Mouse (Mus musculus) frontal cortex, adult (tissue): Measurements from ENCODE around the gene Cd47.

Source experiments
- ATAC-seq: cut with Nextera tagmentation; 2 replicates; pipeline ENCODE4 v1.9.2; 2017; ENCODE audit warnings: mild to moderate bottlenecking, moderate library complexity, mixed read lengths; ENCODE audit not compliant: low TSS enrichment

Cd47 gene

DNA sequence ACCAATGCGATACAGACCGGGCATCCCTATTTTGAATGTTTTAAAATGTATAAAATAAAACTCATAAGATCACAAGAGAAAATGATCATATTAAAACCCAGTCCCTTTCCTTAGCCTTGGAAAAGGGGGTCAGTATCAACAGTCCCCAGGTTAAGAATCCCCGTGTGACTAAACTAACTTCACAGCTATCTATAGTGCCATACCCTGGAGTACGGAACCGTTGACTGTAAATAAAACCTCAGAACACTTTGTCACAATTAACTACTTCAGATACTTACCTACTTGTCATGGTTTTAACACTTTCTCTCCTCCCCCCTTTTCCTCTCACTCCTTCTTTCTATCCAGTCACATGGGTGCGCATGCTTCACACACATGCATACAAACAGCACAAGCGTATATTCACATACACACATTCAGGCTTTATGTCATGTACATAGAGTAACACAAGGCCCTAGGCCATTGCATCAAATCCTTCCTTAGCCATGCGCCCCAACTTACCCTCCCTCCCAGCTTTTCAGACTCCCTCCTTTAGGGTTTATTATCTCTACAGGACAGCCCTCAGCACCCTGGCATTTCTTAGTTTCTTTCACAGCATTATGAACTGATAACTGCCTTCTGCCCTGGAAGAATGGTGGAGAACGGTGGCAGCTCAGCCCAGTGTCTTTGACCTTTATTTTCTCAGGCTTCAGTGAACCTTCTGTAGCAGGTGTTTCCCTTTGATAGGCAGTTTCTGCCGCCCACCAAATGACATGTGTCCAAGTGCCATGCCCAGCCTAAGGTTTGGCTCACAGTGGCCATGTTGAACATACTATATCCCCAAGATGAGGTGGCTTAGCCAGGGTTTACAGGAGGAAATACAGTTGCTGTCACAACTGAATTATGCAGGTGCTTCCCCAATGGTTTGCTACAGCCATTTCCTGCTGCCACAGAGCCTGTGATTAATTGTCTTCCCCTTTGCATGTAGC is at the start of gene Cd47:
Gene Cd47, plus strand, starts transcription at position 937 of the 965 bp plus-strand sequence.
- ATAC-seq, result no peak

DNA sequence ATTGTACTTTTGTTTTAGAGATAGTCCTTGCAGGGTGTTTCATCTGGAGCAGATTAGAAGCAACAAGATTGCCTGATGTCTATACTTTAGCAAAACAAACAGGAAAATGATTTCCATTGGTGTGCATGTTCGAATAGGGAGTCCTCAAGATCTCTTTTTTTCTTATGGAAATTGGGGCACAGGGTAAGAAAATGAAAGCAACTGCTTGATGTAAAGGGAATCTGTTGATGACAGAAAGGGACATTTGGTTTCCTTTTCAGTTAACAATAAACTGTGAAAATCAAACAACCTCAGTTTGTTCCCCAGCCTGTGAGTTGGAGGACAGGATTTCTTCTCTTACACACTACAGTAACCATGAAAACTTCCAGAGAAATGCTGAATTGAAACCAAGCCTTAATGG is 47.4 kb upstream of the Cd47 start:
- no peak for ATAC-seq

DNA sequence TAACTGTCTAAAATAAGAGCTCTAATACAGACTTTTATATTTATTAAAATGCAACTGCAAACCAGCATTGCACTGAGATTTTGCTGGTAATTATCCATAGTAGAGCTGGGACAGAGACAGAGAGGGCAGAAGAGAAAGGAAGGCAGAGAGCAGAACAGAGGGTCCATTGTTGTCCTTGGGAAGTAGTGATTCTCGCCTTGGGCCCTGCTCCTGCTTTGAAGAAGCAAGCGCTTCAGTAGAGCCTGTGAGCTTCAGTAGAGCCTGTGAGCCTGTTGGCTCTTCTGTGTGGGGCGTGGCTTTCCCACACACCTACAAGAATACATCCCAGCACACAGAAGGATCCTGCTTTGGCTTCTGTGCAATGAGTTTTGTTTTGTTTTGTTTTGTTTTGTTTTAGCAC is 47.0 kb upstream of the Cd47 start:
- ATAC-seq, result peak; percentile 66

DNA sequence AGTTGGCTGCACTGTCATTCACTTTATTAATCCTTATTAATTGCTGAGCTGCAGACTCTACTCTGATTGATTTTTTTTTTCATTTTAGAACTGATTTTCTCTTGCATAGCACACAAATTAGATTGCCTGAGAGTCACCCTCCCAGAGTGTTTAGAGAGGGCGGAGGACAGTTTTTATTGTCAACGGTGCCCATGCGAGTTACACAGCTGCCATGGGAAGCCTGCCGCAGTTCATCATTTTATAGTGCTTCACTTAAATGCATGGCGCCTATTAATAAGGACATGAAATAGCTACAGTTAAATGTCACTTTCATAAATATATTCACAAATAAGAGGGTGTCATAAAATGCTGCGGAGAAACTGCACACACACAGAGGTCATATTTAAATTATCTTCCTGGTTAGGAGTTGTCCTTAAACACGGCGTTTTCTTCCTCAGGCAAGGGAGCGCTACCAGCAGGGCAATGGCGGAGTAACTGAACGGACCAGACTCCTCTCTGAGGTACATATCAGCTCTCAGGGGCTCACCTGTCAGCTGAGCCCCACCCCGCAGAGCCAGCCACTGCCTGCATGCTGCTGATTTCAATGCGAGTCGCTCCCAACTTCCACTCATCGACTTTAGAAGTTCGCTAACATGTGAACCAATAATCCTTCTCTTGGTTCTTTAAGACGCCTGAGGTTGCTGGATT is 39.7 kb upstream of the Cd47 start:
- ATAC-seq, result no peak

DNA sequence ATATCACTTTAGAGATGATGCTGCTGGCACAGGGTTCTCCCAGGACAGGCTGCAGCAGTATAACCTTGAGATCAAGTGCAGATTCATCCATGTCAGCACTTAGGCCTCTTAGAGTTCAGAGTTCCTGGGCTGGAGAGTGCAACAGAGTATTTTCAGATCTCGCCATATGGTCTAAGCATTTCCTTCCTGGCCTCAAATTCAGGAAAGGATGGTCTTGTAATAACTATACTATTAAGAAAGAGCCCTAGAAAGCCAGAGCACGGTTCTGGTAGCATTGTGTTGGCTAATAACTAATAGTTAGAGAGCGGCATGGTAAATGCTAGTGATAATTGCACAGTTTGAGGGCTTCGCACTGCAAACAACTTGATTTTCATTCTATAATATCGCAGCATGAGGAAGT is 38.4 kb upstream of the Cd47 start:
- ATAC-seq, result no peak

DNA sequence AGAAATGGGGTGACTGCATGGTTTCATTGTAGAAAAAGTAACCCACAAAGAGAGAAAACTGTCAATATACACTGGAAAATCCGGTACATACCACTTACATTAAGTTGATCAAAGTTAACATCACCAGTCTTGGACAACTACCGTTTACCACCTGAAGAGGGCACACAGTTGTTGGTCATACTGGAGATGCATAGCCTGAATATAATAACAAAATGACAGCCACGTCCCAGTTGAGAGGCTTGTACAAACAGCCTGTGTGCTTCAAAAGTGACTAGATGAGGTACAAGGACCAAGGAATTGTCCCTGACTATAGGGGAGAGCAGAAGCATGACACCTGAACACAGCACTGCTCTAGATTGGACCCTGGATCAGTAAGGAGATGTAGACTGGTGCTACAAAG is 34.0 kb upstream of the Cd47 start:
- ATAC-seq, result peak; percentile 79; the same call in 1 of the 2 replicates

DNA sequence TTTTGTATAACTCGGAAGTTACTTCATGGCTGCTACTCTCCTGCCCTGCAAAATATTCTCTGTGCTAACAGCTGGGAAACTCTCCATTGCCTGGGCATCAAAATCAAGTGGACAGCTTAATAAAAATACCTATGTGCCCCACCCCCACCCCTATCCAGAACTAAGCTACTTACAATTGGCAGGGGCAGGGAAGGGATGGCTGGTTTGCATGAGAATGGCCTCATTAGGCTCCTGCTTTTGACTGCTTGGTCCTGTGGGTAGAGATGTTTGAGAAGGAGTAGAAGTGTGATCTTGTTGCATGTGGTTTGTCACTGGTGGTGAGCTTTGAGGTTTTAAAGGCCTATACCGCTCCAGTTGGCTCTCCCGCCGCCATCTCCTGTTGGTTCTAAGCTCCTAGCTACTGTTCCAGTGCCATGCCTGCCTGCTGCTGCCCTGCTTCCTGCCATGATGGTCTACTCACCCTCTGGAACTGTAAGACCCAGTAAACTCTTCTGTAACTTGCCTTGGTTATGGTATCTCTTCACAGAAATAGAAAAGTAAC is 31.8 kb upstream of the Cd47 start:
- ATAC-seq, result no peak

DNA sequence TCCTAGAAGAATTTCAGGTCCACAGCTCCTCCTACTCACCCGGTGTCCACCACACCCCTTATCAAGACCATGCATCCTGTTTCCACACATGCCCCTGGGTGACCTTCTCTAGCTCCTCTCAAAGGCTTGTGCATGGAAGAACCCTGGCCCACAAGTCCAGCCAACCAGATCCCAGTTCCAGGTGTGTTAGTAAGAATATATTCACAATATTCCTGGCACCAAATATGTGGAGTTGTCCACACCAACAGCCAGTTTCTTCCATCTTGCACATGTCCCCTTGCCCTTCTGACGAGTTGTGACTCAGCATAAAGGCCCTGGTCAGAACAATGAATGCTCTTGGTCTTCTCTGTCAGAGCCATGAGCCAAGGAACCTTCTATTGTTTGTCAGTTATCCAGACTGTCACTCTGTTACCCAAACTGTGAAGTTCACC is 30.5 kb upstream of the Cd47 start:
- ATAC-seq, result no peak

DNA sequence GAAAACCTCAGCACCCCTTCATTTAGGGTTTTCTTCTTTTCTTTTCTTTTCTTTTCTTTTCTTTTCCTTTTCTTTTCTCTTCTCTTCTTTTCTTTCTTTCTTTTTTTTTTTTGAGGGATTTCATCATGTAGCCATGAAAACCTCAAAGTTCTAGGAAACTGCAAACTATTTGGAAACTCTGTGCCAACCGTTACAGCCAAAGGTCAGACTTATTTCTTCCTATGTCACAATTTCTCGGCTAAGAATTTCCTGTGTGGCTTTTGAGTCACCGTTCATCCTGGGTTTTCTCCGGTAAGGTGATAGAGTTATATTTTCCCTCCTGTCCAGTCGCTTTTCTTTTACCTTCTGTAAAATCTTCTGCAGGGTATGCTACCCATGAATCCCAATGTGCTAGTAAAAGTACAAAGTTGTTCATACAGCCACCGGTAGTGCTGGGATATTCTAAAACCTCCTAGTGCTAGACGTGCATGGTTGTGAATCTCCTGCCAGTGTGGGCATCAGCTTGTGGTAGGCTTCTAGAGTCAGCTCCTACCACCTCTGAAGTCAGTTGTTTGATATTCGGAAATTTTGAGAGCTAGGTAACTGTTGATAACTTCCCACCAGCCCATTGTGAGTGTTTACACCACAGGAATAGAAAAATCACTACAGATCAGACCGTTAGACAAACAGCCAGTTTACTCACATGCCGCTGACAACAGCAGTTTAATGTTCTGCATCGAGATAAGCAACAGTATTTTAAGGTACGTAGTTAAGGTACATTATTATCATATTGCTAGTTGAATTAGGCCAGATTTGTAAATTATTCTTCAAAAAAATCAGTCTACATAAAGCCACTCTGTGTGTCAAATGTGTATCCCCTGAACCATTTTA is 29.8 kb upstream of the Cd47 start:
- ATAC-seq, result no peak

DNA sequence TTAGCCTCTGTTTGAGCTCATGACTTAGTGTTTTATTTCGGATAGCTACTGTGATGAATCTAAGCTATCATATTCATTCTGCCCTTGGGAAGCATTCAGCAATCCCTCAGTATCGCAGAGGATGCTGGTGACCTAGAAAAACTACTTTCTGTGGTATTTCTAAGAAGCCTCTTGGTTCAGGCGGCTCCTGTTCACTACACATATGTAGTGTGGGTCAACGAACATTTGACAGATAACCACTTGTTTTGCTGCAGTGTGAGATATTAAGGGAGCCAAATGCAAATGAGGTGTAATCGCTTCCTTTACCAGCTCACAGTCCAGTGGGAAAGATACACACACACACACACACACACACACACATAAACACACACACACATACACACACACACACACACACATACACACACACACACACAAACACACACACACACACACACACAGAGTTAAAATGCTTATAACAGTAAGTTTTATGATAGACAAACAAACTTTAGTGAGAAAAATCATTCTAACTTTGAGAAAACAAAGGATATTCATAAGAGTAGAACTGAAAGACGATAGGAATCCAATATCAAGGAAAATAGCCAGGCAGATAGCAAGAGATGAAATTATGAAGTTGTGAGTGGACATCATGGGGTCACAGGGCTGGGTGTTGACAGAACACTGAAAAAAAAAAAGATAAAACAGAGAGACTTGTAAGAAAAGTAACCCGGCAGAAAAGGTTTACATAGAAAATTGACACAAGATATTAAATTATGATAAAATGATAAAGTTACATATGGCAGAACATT is 28.5 kb upstream of the Cd47 start:
- peak; percentile 56 for ATAC-seq

DNA sequence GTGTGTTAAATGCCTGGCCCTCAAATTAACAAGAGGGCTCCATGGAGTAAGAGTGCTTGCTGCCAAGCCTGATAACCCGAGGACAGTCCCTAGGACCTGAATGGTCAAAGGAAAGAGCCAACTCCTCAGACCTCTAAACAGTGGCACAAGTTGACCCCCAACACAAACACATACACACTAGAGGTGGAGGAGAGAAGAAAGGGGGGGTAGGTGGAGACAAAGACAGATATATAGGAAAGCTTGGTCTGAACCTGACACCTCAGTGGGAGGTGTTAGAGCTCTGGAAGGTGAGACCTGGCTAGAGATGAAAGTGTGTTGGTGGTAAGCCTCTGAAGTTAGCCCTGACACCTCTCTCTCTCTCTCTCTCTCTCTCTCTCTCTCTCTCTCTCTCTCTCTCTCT is 27.8 kb upstream of the Cd47 start:
- ATAC-seq, result no peak

DNA sequence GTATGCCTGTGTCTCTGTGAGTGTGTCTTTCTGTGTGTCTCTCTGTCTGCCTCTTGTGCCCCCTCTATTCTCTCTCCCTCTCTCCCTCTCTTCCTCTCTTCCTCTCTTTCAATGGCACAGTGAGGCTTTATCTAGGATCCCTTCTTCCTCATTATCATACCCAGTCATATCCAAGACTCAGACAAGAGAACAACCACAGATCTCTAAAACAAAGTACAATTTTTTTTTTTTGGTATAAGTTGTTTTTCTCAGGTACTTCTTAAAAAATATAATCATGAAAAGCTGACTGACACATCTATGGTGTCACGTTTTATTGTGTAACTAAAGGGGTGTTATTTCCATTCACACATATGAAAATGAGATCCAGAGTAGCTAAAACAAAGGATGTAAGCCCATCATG is 27.3 kb upstream of the Cd47 start:
- no peak for ATAC-seq

DNA sequence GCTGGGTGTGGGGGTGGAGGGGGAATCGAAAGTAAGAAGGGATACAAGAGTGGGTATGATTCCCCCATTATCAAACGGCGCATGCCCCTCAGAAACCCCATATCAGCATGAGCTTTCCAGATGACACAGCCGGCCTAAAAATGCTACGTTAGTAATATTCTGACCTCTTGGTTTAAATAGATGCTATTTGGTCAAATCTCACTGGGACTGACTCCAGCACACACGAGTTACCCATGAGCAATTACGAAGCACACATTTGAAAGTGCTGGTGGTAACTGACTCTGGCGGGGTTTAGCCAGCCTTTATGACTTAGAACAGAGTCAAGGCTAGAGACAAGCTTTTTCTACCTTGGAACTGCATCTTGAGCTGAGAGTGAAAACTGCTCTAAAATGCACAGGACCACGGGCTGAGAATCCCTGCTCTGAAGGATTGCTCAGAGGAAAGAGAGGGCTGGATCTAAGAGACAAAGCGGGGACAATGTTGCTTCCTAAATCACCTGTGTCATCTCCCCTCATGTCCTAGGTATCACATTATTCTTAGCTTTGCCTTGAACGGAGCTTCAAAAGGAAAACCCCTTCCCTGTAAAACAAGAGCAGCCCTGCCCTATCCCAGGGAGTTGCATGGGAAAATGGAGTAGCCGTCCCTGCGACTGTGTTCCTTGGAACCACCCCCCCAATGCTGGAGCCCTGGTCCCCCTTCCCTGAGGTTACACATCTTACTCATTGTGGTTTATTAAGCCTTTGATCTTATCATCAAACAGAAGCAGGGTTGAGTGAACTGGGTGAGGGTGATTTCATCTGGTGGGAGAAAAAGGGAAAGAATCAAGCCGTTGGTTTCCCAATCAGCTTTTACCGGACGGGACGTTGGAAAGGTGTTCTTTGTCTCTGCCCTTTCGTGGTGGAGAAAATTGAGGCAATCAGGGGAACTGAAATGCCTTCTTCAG is 26.0 kb upstream of the Cd47 start:
- no peak for ATAC-seq

DNA sequence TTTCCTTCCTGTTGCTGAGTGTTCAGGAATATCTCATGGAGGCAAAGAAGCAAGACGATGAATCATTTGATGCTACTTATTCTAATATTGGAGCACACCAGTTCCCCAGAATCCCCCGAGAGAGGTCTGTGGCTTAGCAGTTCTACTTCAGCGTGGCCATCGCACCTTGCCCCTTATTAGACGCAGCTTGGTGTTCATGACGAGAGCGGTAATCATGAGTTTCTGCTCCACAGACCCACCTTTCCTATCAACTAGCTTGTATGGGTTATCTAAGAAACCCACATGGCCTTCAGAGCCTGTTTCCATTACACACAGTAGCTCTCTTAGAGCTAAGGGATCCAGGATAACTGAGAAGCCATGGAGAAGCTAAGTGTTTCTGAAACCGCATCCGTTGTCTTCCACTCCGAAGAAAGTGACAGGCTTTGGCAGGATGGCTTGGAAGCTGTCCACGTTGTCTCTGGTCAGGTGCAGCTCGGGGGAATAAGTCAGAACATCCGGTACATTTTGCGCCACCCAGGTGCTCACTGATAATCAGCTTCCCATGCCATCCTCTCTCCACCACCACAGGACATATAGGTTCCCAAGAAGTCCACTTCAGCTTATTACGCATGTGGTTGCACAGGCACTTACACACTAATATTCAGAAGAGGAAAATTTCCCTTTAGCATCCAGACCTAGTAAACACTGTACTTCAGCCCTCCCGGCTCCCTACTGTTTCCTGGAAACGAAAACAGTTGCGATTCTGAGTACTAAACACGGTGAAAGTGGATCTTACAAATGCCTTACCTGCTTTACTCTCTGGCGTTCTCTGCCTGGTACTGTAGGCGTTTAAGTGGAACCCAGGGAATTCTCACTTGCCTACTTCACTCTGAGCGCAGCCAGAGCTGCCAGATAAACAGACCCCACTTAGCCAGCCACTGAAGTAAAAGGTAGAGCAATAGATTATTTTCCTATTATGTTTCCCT is 25.0 kb upstream of the Cd47 start:
- peak; percentile 78 for ATAC-seq

DNA sequence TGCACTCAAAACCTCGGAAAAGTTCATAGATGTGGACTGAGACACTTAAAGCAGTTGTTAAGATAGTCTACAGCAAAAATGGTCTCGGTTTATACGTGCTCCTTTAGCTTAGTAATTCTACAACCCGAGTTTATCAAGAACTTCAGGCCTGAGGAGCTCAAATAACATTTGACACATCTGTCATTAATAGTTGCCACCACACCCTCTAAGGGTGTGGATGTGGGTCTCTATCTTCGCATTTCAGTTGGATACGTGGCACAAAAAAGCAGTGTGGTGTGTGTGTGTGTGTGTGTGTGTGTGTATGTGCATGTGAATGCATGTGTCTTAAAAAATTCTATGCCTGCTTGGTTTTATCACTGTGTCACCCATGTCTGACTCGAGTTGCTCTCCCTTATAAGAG is 23.4 kb upstream of the Cd47 start:
- ATAC-seq, result no peak

DNA sequence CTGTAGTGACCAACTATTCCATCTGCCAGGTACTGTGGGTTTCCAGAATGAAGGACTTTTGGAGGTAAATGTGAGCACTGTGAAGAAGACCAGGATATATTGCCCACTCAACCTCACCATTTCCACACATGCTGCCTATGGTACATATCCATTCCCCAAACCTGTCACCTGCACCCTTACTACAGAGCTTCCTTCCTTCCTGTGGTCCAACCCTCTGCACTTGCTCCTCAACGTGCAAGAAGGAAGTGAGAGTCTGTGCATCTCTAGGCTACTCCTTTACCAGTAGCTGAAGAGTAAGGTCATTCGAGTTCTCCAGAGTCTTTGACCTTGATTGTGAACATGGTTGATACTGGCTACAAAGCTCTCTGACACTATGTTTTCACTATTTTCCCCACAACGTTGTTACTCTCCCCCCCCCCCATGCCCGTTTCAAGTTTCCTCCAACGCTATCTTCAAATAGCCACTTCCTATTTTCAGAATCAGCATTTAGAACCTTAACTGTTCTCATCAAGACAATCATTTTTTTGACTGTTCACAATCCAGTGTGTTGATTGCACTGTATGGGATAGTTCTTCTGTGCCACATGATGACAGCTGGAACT is 18.7 kb upstream of the Cd47 start:
- no peak for ATAC-seq

DNA sequence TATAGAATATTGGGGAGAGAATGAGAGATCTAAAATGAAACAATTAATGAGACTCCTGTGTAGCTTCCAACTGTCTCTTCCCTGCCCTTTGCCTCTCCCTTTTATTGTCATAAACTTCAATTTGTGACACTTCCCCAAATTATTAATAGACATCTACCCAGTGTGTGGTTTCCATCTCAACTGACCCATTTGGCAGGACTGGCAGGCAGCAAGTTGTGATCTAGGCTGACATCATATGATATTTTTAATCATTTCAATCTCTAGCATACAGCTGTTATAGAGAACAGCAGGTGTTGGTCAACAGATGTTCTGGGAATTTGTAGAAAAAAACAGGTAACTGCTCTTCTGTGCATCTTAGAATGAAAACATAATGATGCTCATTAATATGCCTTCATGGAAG is 17.0 kb upstream of the Cd47 start:
- ATAC-seq, result no peak

DNA sequence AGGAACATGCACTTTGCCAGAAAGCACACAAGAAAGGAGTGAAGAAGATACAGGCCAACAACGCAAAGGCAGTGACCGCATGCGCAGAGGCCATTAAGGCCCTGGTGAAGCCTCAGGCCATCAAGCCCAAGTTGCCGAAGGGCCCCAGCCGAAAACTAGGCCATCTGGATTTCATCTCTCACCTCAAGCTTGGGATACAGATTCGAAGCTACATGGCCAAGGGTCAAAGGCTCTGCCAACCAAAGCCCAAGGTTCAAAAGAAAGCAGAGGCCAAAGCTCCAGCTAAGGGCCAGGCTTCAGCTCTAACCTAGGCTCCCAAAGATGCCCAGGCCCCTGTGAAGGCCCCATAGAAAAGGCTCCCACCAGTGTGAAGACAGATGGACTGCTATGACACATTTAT is 14.2 kb upstream of the Cd47 start:
- ATAC-seq, result no peak
